Mouse (Mus musculus) embryo, embryonic 11 days (tissue): Measurements from ENCODE around the gene Sel1l3.

Experiments
- DNase-seq: peaks from one replicate; pipeline ENCODE4 v3.0.0-alpha.2; 2015

Sel1l3 gene

DNA sequence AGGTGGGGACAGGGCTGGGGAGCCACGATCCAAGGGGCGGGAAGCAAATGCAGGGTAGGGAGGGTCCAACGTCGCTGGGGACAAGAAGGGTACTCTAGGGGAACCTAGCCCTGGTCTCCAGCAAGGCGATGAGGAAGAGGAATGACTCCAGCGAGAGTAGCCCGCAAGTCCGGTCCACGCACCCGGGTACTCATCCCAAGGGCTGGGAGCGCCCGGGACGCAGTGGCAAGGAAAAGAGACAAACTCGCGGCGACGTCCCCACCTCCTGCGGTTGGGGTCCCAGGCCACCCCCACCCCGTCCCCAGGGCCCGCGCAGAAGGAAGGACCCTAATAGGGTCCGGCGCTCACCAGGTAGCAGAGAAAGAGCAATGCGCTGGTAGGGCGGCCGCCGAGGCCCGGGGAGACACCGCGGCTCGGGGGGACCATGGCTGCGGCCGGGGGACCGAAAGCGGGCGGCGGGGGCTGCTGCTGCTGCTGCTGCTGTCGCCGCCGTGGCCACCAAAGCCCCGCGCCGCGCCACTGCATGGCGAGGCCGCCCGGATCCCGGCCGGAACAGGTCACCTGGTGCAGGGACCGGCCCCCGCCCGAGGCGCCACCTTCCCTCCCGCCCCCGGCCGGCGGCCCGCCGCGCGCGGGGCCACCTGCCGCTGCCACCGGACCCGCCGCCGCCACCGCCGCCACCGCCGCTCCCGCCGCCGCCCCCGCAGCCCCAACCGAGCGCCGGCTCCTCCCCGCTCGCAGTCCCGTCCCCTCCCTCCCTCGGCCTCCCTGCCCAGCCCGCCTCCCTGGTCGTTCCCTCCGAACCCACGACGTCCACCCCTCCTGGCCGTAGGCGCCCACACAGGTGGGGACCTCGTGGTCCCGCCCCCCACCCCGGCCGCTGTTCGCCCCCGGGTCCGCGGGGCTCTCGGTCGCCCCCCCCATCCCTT is 681 bp downstream of the Sel1l3 start:
- peak; percentile 56 for DNase-seq

GRCm38 (mm10) chr5:53212087-53212781 is 1.5 kb downstream of the Sel1l3 start:
- DNase-seq, result no peak

DNA sequence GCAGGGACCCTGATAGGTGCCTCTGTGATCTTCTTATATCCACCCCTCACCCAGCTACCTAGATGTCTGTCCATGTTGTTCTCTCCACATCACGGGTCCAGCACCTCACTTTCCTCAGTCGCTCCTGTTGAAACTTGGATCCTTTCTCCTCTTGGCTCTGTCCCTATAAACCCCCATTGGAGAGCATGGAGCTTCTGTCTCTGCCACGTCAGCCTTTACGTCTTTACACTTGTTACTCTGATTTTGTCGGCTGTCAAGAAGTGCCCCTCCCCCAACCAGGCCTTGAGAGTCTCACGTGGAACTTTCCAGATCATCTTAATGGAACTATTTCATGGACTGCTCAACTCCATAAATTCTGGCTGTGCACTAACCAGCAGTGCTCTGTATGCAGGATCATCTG is 2.5 kb downstream of the Sel1l3 start:
- no peak for DNase-seq

DNA sequence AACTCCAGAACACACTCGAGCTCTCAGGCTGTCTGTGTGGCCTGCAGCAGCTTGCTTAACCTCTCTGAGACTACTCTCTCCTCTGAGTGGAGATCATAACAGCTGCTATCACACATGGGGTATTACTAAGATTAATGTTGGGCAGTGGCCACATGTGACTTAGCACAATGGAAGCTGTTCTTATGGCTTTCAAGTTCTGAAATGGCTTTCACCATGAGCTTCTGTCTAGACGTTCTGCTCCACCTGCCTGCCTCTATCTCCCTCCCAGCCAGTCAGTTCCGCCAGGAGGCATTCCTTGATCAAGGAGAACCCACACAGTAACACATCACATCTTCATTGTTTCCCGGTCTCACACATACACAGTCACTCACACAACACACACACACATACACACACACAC is 3.2 kb downstream of the Sel1l3 start:
- no peak for DNase-seq

GRCm38 (mm10) chr5:53209773-53210172 is 4.0 kb downstream of the Sel1l3 start:
- no peak for DNase-seq

GRCm38 (mm10) chr5:53208731-53209130 is 5.0 kb downstream of the Sel1l3 start:
- DNase-seq, result no peak

- no peak for DNase-seq
Measured at GRCm38 (mm10) chr5:53206575-53206974, 7.2 kb downstream of the Sel1l3 start.

DNA sequence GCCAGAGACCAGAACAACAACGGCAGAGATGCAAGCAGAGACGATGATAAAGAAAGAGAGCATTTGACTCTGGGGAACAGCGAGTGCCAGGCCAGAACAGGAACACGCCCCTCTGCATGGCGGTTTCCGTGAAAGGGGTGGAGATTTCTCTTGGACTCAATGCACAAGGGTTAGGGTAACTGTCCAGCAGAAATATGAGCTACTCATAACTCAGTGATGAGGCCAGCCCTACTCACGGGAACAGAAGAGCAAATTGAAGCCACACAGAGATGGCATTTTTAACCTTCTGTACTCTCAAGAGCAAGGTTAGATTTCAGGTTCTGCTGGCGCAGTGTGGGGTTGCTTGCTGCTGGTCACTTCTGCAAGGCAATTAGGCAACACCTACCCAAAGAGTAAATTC is 11.0 kb downstream of the Sel1l3 start:
- no peak for DNase-seq

GRCm38 (mm10) chr5:53200825-53201224 is 12.9 kb downstream of the Sel1l3 start:
- no peak for DNase-seq

DNA sequence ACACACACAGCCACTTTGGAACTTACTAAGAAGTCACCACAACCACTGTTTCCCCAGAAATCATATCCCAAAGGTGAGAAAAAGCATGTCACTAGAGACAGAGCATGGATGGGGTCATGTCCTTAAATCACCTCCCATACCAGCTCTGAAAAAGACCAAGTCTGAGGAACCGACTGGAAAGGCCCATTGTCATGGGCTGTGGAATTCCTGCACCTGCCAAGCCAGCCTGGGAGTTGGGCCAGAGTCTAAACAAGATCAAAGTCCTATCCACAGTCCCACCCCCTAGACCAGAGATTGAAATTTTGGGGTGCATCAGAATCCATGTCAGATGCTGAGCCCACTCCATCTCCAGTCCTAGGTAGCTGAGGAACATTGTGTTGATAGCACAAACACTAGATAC is 15.3 kb downstream of the Sel1l3 start:
- no peak for DNase-seq

GRCm38 (mm10) chr5:53196387-53197088 is 17.2 kb downstream of the Sel1l3 start:
- DNase-seq, result no peak

GRCm38 (mm10) chr5:53194841-53195240 is 18.9 kb downstream of the Sel1l3 start:
- no peak for DNase-seq

GRCm38 (mm10) chr5:53194421-53194820 is 19.3 kb downstream of the Sel1l3 start:
- DNase-seq, result no peak

DNA sequence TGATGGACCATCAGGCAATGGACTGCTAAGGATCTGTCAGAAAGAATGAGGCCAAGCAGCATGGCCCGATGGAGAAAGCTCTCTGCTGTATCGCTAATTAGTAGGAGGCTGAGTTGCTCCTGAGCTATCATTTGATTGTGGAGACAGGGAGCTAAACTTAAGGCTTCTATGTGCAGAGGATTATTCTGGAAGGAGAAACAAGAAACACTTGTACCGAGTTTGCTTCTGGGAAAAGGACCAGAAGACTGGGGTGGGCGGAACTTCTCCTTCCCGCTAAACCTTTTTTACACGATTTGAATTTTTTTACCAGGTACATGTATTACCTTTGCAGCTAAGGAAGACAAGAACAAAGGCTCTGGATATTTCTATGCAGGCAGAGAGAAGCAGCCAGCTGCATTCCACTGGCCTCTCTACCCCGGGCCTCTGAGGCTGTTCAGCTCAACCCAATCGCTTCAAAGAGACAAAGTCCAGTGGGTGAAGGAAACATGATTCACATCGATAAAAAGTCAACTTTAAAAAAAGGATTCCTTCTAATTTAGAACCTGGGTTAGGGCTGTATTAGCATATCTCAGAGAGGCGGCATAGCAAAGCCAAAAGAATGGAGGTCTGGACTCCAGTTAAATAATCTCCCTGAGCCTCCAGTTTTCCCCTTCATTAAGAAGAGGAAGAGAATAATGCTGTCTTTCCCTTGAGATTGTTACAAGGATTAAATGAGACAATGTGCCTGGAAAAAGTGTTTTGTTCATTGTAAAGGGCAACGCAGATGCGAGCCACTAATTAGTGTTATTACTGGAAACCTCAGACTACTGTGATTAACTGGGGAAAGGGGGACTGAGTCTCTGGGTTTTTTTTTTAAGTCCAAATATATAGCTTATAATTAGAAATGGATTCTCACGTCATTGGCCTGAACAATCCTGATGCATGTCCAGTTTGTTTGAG is 20.4 kb downstream of the Sel1l3 start:
- no peak for DNase-seq

DNA sequence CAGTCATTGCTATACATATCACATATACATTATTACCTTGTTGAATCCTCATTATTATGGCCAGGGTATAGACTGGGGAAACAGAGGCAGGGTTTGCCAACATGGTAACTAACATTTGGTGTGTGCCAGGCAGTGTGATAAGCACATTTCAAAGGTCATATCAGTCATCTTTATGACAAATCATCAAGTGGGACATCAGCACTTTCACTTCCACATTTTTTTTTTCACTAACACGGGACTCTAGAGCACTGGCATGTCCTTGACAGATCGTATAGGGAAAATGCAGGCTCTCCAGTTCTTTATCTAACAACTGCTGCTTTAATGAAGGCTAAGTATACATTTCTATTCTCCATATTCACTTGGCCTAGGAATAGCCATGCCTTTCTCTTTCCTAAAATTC is 25.1 kb downstream of the Sel1l3 start:
- no peak for DNase-seq

GRCm38 (mm10) chr5:53187245-53187644 is 26.5 kb downstream of the Sel1l3 start:
- no peak for DNase-seq

- no peak for DNase-seq
Measured at GRCm38 (mm10) chr5:53185803-53186202, 27.9 kb downstream of the Sel1l3 start.

DNA sequence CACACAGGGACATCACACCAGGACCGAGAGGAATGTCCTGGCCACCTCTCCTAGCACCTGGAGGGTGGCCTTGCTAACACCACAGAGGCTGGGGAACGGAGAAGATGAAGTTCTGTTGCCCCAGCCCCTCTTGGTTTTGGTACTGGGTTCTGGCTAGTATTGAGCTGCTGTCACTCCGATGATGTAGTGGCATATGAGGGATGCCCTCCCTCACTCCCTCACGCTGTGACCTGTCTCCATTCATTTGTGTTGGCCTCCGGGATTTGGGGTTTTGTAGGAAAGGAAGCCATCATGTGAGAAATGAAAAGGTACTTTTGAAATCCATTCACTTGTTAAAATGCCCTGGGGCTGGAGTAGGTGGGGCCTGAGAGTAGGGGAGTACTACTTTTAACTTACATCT is 33.8 kb downstream of the Sel1l3 start:
- no peak for DNase-seq

DNA sequence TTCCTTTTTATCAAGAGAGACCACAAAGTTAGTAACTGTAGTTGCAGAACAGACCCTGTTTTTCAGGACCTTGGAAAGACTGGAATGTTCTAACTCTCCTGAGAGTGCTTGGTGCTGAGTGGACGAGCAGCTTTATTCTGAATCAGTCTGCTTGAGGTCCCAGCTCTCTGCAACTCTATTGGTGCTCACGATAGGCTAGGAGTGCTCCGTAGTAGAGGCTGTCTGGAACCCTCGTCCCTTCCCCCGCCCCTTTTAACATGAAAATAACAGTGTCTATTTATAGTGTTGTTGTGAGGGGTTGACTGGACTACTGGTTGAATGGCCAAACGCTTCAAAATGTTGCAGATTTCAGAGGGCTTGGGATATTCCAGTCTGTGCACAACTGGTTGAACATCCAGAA is 37.0 kb downstream of the Sel1l3 start:
- no peak for DNase-seq

DNA sequence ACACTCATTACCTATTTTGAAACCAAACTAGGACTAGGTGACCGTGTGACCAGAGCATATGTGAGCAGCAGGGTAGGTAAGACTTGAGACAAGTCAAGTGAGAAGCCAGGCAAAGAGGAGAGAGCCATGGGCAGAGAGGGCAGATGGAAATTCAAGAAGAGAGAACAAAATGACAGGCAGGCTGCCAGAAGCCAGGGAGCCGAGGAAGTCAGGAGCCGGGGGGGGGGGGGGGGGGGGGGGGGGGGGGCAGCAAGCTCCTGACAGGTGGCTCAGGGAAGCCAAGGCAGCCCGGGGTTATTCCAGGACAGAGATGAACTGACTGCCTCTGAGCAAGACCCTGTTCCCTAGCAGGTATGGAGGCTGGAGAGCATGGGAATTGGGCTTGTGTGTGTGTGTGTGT is 37.7 kb downstream of the Sel1l3 start:
- no peak for DNase-seq

- DNase-seq, result no peak
Measured at GRCm38 (mm10) chr5:53175195-53175594, 38.5 kb downstream of the Sel1l3 start.

- DNase-seq, result no peak
Measured at GRCm38 (mm10) chr5:53174461-53174860, 39.3 kb downstream of the Sel1l3 start.
